ENCODE assay signal across 16 mouse cellular contexts in the genomic region with DNA sequence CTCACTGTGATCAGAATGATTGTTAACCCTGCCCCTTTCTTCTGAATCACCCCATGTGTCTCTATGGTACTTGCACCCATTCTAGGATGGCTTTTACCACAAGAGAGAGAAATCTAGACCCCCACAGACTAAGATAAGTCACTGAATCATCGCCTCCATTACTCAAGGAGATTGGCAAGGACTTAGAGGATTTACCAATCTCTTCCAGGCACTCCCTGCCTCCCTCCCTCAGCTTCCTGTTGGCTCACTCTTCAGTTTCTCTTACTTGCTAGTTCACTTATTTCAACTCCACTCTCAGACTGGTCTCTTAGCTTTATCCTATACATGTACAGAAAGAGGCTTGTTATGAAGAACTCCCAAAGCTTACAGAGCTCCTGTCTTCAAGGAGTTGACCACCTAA. TPM values are rescaled to one million over a fixed set of nuclear protein-coding genes. Genes with fewer than 3 reads are reported as not detected.
DNase-seq lines count a peak whose midpoint lies in the region; ATAC-seq lines count a peak whose summit lies in the region.
"Had no signal": no experiment of that assay in that cellular context is flagged by ENCODE, and none has a peak within 500 bp of the region (broad histone marks: within the 10 kb centered on the region; RNA-seq: fewer than 3 reads in every experiment).

No protein-coding gene starts in this region.

- DNase-seq in lung, postnatal 25 days (ENCODE audit: low spot score), result peak; percentile 33
- DNase-seq in lung, postnatal 14 days, result no peak
- peak; percentile 71 for DNase-seq in NIH3T3 (ENCODE audit: low read depth)
- DNase-seq in testis, postnatal 14 days (ENCODE audit: low spot score), result no peak
- no peak for DNase-seq in adrenal gland, adult 8-10 months
- DNase-seq: adrenal gland, postnatal 14 days; cerebellum, adult 11-12 months; cerebellum, adult 9-10 months; cerebellum, postnatal 25 days; gastrocnemius, adult 2 months; gastrocnemius, postnatal 25 days; heart, adult 11 months; heart, postnatal 36 days had no signal

- peak; percentile 45 for ATAC-seq in megakaryocyte, adult 5-6 weeks (ENCODE audit: poor library complexity, severe bottlenecking)
- no peak for ATAC-seq in erythroid progenitor cell, adult 5-6 weeks (replicated peaks; ENCODE audit: low FRiP score, poor library complexity, severe bottlenecking)
- ATAC-seq: forebrain, embryonic 14.5 days had no signal

RNA-seq across cellular contexts. Expression of gene Ern1, which starts 12.3 kb away (rescaled TPM):
- total RNA-seq in megakaryocyte, adult 5-6 weeks (2015), result 37.9 and 43.1 TPM in 2 replicates
- total RNA-seq in megakaryocyte, adult 5-6 weeks (2017), result 28.8 and 35.0 TPM in 2 replicates
- 8.8 and 11.9 TPM in 2 replicates for total RNA-seq in erythroid progenitor cell, adult 5-6 weeks (2015; ENCODE audit: low replicate concordance)
- total RNA-seq in erythroid progenitor cell, adult 5-6 weeks (2017; ENCODE audit: low replicate concordance), result 5.9 and 6.7 TPM in 2 replicates
- total RNA-seq in adrenal gland, adult 8-10 months (2022), result 100 to 1,000 TPM; 171 to 211 (median 198) TPM

Comparison
In these comparisons a context has a peak if more than half of its experiments do, and no peak if none do; other contexts are left out.
1. DNase-seq: peak in lung, postnatal 25 days (single experiment) and NIH3T3 (single experiment); none in lung, postnatal 14 days (single experiment), testis, postnatal 14 days (single experiment) and adrenal gland, adult 8-10 months (single experiment).